In the genomic region with DNA sequence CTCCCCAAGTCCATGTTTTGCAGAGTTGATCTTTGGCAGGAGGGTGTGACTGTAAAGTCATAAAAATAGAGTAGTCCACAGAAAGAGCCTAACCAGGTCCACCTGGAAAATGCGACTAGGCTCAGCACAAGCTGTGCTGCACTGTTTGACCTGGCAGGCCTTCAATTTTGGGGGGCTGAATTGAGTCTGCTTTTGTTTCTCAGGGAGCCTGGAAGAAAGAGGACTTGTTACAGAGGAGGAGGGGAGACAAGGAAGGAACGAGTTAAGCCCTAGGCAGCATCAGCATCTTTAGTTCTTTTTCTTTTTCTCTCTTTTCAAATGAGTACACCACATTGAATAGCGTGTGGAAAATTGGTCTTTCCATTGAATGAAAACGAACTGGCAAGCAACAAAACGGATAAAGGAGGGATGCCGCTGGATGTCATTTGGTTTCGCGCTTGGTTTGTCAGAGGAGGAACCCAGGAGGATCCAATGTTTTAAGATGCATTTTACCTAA, we compare ENCODE assay signal across 10 mouse cellular contexts.
DNase-seq lines count a peak whose midpoint lies in the region; ATAC-seq and TF ChIP-seq lines count a peak whose summit lies in the region.
"Had no signal": no experiment of that assay in that cellular context is flagged by ENCODE, and none has a peak within 500 bp of the region (broad histone marks: within the 10 kb centered on the region; RNA-seq: fewer than 3 reads in every experiment).

No protein-coding gene starts in this region.

- no peak overlapping the region for H3K4me3 ChIP-seq in left cerebral cortex, adult 2 months
- H3K4me3 ChIP-seq in neural tube, embryonic 15.5 days (replicated peaks), result no peak overlapping the region

- H3K4me2 ChIP-seq in neural tube, embryonic 15.5 days, result peak overlapping the region; percentile 11; the same call in 1 of the 2 replicates

- H3K9ac ChIP-seq in neural tube, embryonic 15.5 days (replicated peaks), result no peak overlapping the region

- H3K27me3 ChIP-seq in neural tube, embryonic 15.5 days (replicated peaks), result no peaks in the 10 kb centered on the region

- 5% methylated on average over 8 of the region's 8 CpGs for WGBS in neural tube, embryonic 15.5 days

- H3K4me1 ChIP-seq in neural tube, embryonic 15.5 days, result peaks cover 9% of the 10 kb centered on the region

- no peak for TF ChIP-seq CTCF in left cerebral cortex, adult 2 months (IDR thresholded peaks at IDR 0.05)

- no peak for DNase-seq in left cerebral cortex, adult 2 months (ENCODE audit: extremely low spot score in 1 of 2, low spot score in 2 of 2)
- DNase-seq in left cerebral cortex, adult 11 months (ENCODE audit: low spot score), result no peak
- DNase-seq in frontal cortex, adult 2 months (ENCODE audit: extremely low spot score in 1 of 2, low spot score in 1 of 2), result peak; percentile 6 to 37
- DNase-seq in left cerebral cortex, postnatal 36 days (ENCODE audit: low spot score in 2 of 2), result peak; percentile 21 to 22
- DNase-seq in thymus, postnatal 0 days (ENCODE audit: low spot score), result no peak
- no peak for DNase-seq in spleen, postnatal 14 days (ENCODE audit: low spot score in 2 of 2)
- DNase-seq: adrenal gland, adult 8-10 months had no signal

- ATAC-seq in neural tube, embryonic 15.5 days (ENCODE audit: low FRiP score), result peak; percentile 82
- no peak for ATAC-seq in inflammation-experienced regulatory T-cells, adult 6 months

- H3K27ac ChIP-seq in left cerebral cortex, adult 2 months, result peak overlapping the region; percentile 64; the same call in 1 of the 2 replicates
- H3K27ac ChIP-seq in neural tube, embryonic 15.5 days (replicated peaks), result peak overlapping the region; percentile 56
- H3K27ac ChIP-seq: kidney, postnatal 0 days had no signal

- H3K9me3 ChIP-seq in neural tube, embryonic 15.5 days (replicated peaks), result no peaks in the 10 kb centered on the region

- H3K36me3 ChIP-seq in neural tube, embryonic 15.5 days, result no peaks in the 10 kb centered on the region

- intact Hi-C loops in left cerebral cortex, adult 2 months (cut with DNase I), result loop anchor here (10.0 kb wide), 1 partner anchor 138 kb away; no protein-coding TSS in a partner anchor
- intact Hi-C loops in left cerebral cortex, postnatal 36 days (cut with DNase I), result no loop called here

Comparison
In these comparisons a context has a peak if more than half of its experiments do, and no peak if none do; other contexts are left out.
1. DNase-seq: peak in frontal cortex, adult 2 months (2 of 2) and left cerebral cortex, postnatal 36 days (2 of 2); none in left cerebral cortex, adult 2 months (0 of 2), left cerebral cortex, adult 11 months (single experiment), thymus, postnatal 0 days (single experiment) and spleen, postnatal 14 days (0 of 2).